Mouse (Mus musculus) midbrain, embryonic 10.5 days (tissue): Measurements from ENCODE around the gene Slc50a1. TPM values are rescaled to one million over a fixed set of nuclear protein-coding genes. Genes with fewer than 3 reads are reported as not detected.

Source experiments
- DNase-seq: peaks from one replicate; pipeline ENCODE4 v3.0.0-alpha.2; 2017; ENCODE audit warnings: low spot score
- H3K27ac ChIP-seq: fragments of 300-500 bp; sonication (generic); replicated peaks from 2 replicates; pipeline ENCODE4 v1.5.1; 2016; ENCODE audit warnings: mild to moderate bottlenecking
- H3K27me3 ChIP-seq: fragments of 300-500 bp; sonication (generic); 2 replicates; pipeline ENCODE4 v1.6.1; 2016; ENCODE audit warnings: low read depth, mild to moderate bottlenecking; ENCODE audit not compliant: poor library complexity, severe bottlenecking
- H3K36me3 ChIP-seq: fragments of 300-500 bp; sonication (generic); 2 replicates; pipeline ENCODE4 v1.6.1; 2016; ENCODE audit warnings: mild to moderate bottlenecking, moderate library complexity
- H3K4me1 ChIP-seq: fragments of 300-500 bp; sonication (generic); 2 replicates; pipeline ENCODE4 v1.6.1; 2016
- H3K4me3 ChIP-seq: fragments of 300-500 bp; sonication (generic); 2 replicates; pipeline ENCODE4 v1.5.1; 2016; ENCODE audit warnings: mild to moderate bottlenecking, moderate library complexity
- H3K9me3 ChIP-seq: fragments of 300-500 bp; sonication (generic); replicated peaks from 2 replicates; pipeline ENCODE4 v1.6.1; 2016; ENCODE audit warnings: mild to moderate bottlenecking
- WGBS: fragments of 180-500 bp; shearing (Covaris S2); methylation state at CpG from one replicate; pipeline ENCODE4 v1.1.7; 2016; 5-methylcytosine and 5-hydroxymethylcytosine counted together
- polyA plus RNA-seq: library from polyadenylated mRNA; unstranded; fragments of >200 nt; fragmentation: Nextera tagmentation; extraction: Ambion mirVana; gene quantifications from 2 replicates; pipeline ENCODE4 v1.2.1, GENCODE M21; 2016

Slc50a1 gene
- polyA plus RNA-seq, 1 experiment from 2014 or later = 29.8 TPM

- Histone ChIP-seq H3K4me1 (peaks cover 51% of the 10 kb centered on the region), H3K27ac (peak overlapping the region; percentile 35; the same call in 1 of the 2 replicates), H3K36me3 (peaks cover 24% of the 10 kb centered on the region), H3K4me3 (no peak overlapping the region), H3K9me3 (no peaks in the 10 kb centered on the region), H3K27me3 (peaks cover 35% of the 10 kb centered on the region)
- WGBS = 22% methylated on average over 7 of the region's 7 CpGs
- peak; percentile 28 for DNase-seq
Observed at GRCm38 (mm10) chr3:89250435-89251040, 19.8 kb downstream of the Slc50a1 start.

GRCm38 (mm10) chr3:89247466-89247865 lies 22.9 kb downstream of the Slc50a1 start:
- WGBS = 94% methylated on average over 4 of the region's 4 CpGs

GRCm38 (mm10) chr3:89246261-89247100 lies 23.9 kb downstream of the Slc50a1 start, which contains the start of gene Trim46:
Gene Trim46 (minus strand): TSS chr3:89246309.
- peak within 1 kb of the TSS; percentile 86 for H3K4me3 ChIP-seq
- H3K9me3 ChIP-seq = no peaks in the 10 kb centered on the region
- 1% methylated on average over 42 of the region's 42 CpGs for WGBS
- H3K27me3 ChIP-seq = peaks cover 42% of the 10 kb centered on the region
- H3K36me3 ChIP-seq = peaks cover 30% of the 10 kb centered on the region
- DNase-seq = peak; percentile 92
- H3K27ac ChIP-seq = peak within 1 kb of the TSS; percentile 93
- peaks cover 66% of the 10 kb centered on the region for H3K4me1 ChIP-seq

More at GRCm38 (mm10) chr3:89247466-89247865, 22.9 kb downstream of the Slc50a1 start:
- Histone ChIP-seq H3K4me3 (peak overlapping the region; percentile 86), H3K27me3 (peaks cover 52% of the 10 kb centered on the region), H3K27ac (peak overlapping the region; percentile 93), H3K4me1 (peaks cover 75% of the 10 kb centered on the region), H3K36me3 (peaks cover 24% of the 10 kb centered on the region), H3K9me3 (no peaks in the 10 kb centered on the region)
- DNase-seq = no peak

- Histone ChIP-seq H3K36me3 (peaks cover 30% of the 10 kb centered on the region), H3K4me3 (peak within 1 kb of the TSS; percentile 86), H3K9me3 (no peaks in the 10 kb centered on the region), H3K27ac (peak within 1 kb of the TSS; percentile 93), H3K4me1 (peaks cover 59% of the 10 kb centered on the region), H3K27me3 (peaks cover 36% of the 10 kb centered on the region)
- WGBS = 4% methylated on average over 20 of the region's 20 CpGs
- DNase-seq = peak; percentile 58
Observed at GRCm38 (mm10) chr3:89245688-89246171, 24.6 kb downstream of the Slc50a1 start, which contains the start of gene Krtcap2. Gene Krtcap2 (plus strand): TSS chr3:89245966.

- Histone ChIP-seq H3K27ac (peak overlapping the region; percentile 93), H3K4me1 (peaks cover 53% of the 10 kb centered on the region), H3K36me3 (peaks cover 30% of the 10 kb centered on the region), H3K4me3 (peak overlapping the region; percentile 86), H3K27me3 (peaks cover 35% of the 10 kb centered on the region), H3K9me3 (no peaks in the 10 kb centered on the region)
- peak; percentile 67 for DNase-seq
- under 1% methylated on average over 23 of the region's 26 CpGs for WGBS
Observed at GRCm38 (mm10) chr3:89244982-89245687, 25.2 kb downstream of the Slc50a1 start.

- H3K27ac ChIP-seq = peak overlapping the region; percentile 93
- 11% methylated on average over 25 of the region's 25 CpGs for WGBS
Observed at GRCm38 (mm10) chr3:89244158-89244981, 26.0 kb downstream of the Slc50a1 start.

GRCm38 (mm10) chr3:89243609-89244008 lies 26.8 kb downstream of the Slc50a1 start:
- H3K27me3 ChIP-seq = peaks cover 28% of the 10 kb centered on the region
- peaks cover 25% of the 10 kb centered on the region for H3K36me3 ChIP-seq
- H3K9me3 ChIP-seq = no peaks in the 10 kb centered on the region
- DNase-seq = peak; percentile 58
- peak overlapping the region; percentile 86 for H3K4me3 ChIP-seq
- WGBS = 8% methylated on average over 14 of the region's 14 CpGs
- H3K27ac ChIP-seq = peak overlapping the region; percentile 93; the same call in 1 of the 2 replicates
- peaks cover 51% of the 10 kb centered on the region for H3K4me1 ChIP-seq

More at GRCm38 (mm10) chr3:89244158-89244981, 26.0 kb downstream of the Slc50a1 start:
- no peak for DNase-seq
- peaks cover 26% of the 10 kb centered on the region for H3K36me3 ChIP-seq
- peak overlapping the region; percentile 86 for H3K4me3 ChIP-seq
- peaks cover 28% of the 10 kb centered on the region for H3K27me3 ChIP-seq
- peaks cover 50% of the 10 kb centered on the region for H3K4me1 ChIP-seq
- H3K9me3 ChIP-seq = no peaks in the 10 kb centered on the region

GRCm38 (mm10) chr3:89242331-89242895 lies 28.0 kb downstream of the Slc50a1 start:
- WGBS = 74% methylated on average over 9 of the region's 9 CpGs
- H3K4me3 ChIP-seq = no peak overlapping the region
- no peaks in the 10 kb centered on the region for H3K9me3 ChIP-seq
- peaks cover 28% of the 10 kb centered on the region for H3K27me3 ChIP-seq
- DNase-seq = peak; percentile 64
- no peak overlapping the region for H3K27ac ChIP-seq
- H3K4me1 ChIP-seq = peaks cover 49% of the 10 kb centered on the region
- peaks cover 25% of the 10 kb centered on the region for H3K36me3 ChIP-seq

GRCm38 (mm10) chr3:89238494-89238893 lies 31.9 kb downstream of the Slc50a1 start:
- Histone ChIP-seq H3K36me3 (peaks cover 57% of the 10 kb centered on the region), H3K4me1 (peaks cover 11% of the 10 kb centered on the region), H3K4me3 (no peak overlapping the region), H3K27me3 (peaks cover 3% of the 10 kb centered on the region), H3K27ac (no peak overlapping the region), H3K9me3 (no peaks in the 10 kb centered on the region)
- 79% methylated on average over 12 of the region's 12 CpGs for WGBS
- no peak for DNase-seq

GRCm38 (mm10) chr3:89237682-89238081 lies 32.7 kb downstream of the Slc50a1 start:
- peaks cover 7% of the 10 kb centered on the region for H3K4me1 ChIP-seq
- H3K36me3 ChIP-seq = peaks cover 60% of the 10 kb centered on the region
- DNase-seq = no peak
- H3K27me3 ChIP-seq = no peaks in the 10 kb centered on the region; the same call in 1 of the 2 replicates
- no peak overlapping the region for H3K4me3 ChIP-seq
- WGBS = 95% methylated on average over 21 of the region's 21 CpGs
- peak overlapping the region; percentile 42 for H3K27ac ChIP-seq
- H3K9me3 ChIP-seq = no peaks in the 10 kb centered on the region

GRCm38 (mm10) chr3:89236516-89236915 lies 33.9 kb downstream of the Slc50a1 start:
- 91% methylated on average over 10 of the region's 10 CpGs for WGBS
- Histone ChIP-seq H3K36me3 (peaks cover 54% of the 10 kb centered on the region), H3K27ac (no peak overlapping the region), H3K4me1 (peaks cover 14% of the 10 kb centered on the region; the same call in 1 of the 2 replicates), H3K27me3 (peaks cover 4% of the 10 kb centered on the region; the same call in 1 of the 2 replicates), H3K4me3 (no peak overlapping the region), H3K9me3 (no peaks in the 10 kb centered on the region)
- DNase-seq = no peak
